Mouse (Mus musculus) large intestine, adult 2 months (tissue): ENCODE results near the gene Ccser1. TPM values are rescaled to one million over a fixed set of nuclear protein-coding genes. Genes with fewer than 3 reads are reported as not detected.

Source experiments
- DNase-seq: peaks from one replicate; pipeline ENCODE4 v3.0.0-alpha.2; 2012; ENCODE audit warnings: low read depth, low spot score
- WGBS: fragments of 180-500 bp; shearing (Covaris S2); methylation state at CpG from one replicate; pipeline ENCODE4 v1.1.7; 2018; 5-methylcytosine and 5-hydroxymethylcytosine counted together
- polyA plus RNA-seq: library from polyadenylated mRNA; depleted of rRNA; stranded (reverse); fragments of >200 nt; gene quantifications from 2 replicates; pipeline ENCODE4 v1.2.3, GENCODE M21; 2012

Ccser1 gene
- polyA plus RNA-seq, 1 experiment, result 6.5 TPM

DNA sequence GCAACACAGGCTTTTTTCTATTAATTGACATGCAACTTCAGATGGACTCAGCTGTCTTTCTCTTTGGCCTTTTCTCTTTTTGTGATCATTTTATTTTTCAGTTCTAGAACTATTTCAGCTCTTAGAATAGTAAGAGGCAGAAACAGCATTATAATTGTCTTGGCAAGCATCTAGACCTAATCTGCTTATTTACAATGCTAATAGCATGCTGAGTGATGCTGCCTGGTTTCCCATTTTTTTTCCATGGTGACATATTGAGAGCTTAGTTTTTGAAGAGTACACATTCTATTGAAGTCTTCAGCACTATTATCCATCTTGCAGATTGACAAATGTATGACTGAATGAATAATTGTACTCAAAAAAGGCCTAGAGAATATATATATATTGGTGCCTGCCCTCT is 401.6 kb downstream of the Ccser1 start:
- no peak for DNase-seq

DNA sequence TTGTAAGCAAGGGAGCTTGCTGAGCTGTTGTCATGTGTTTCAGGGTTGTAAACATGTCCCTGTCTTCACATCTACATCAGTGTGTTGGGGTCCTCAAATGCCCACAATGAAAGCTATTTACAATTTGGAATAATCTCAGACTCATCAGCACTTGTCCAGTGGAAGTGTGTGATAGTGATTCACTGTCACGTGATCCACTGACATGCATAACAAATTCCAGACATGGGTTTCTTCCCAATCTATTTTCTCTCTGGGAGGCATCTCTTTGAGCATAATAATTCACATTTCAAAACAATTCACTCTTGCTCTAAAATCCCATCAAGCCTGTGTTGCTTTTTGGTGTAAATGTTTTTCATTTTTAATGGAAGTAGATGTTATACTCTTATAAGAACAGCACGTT is 408.9 kb downstream of the Ccser1 start:
- no peak for DNase-seq
- WGBS, result 84% methylated on average over 2 of the region's 2 CpGs

DNA sequence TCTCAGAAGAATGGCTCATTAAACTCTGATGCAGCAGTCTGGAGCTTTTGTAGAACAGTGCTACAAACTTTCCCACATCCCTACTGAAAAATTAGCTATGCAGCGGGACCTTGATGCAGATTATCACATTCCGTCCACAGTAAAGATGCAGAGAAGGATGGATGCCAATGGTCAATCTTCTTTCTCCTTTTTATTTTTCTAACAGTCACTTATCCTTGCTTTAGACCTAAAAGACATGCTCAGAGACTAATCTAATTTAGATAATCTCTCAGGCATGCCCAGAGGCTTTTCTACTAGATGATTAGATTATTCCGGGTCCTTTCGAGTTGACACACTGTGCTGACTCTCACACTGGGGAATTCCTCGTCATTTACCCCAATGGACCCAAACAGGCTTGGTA is 421.8 kb downstream of the Ccser1 start:
- WGBS, result 94% methylated on average over 5 of the region's 5 CpGs
- DNase-seq, result no peak

DNA sequence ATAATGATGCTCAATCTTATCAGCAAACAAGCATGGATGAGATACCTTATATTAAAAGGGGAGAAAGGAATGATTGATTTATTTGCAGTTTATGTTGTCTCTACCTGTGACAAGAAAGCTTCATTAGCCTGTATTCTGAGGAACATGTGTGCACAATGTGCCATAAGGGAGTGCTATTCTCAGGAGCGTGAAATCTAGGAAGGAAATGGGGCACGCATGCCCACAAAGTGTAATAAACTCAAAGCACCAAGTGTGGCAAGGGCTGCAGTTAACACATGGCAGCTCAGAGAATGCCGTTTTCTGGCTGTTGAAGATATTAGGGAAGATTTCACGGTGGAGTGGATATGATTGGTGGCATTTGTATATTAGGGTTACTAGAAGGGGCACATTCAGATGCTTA is 434.8 kb downstream of the Ccser1 start:
- 88% methylated on average over 4 of the region's 4 CpGs for WGBS
- no peak for DNase-seq

DNA sequence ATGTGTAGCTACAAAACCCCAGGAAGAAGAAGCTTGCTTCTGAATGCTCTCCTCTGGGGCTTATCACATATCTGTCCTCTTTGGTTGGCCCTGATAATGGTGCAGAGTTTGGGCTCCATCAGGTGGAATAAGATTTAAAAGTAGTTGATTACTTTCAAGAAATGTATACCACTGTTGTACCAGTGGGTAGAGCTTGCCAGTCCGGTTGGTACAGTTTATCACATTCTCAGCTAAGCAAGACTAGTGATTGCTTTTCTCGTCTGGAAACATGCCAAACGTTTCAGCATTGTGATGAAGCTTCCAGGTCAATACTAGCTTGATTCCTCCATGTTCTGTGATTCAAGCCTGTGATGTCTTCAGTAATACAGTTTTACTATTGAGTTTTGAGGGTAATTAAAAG is 441.6 kb downstream of the Ccser1 start:
- WGBS, result 31% methylated on average over 3 of the region's 3 CpGs
- no peak for DNase-seq

DNA sequence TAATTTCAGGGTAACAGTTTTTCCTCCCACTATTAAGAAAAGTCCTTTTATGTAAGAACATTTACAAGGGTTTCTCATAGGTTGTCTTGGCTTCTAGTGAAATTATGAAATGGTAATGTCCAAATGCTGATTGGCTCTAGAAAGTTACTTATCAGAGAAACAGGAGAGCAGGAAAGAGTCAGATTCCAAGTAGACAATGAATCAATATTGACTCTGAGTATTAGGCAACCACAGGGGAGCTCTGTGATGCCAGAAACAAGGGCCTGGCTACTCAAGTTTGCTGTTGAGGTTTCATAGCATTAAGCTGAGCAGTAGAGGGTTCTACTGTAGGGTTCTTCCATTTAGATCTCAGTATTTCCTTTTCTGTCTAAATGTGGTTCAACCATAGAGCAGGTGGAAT is 481.3 kb downstream of the Ccser1 start:
- DNase-seq, result no peak

DNA sequence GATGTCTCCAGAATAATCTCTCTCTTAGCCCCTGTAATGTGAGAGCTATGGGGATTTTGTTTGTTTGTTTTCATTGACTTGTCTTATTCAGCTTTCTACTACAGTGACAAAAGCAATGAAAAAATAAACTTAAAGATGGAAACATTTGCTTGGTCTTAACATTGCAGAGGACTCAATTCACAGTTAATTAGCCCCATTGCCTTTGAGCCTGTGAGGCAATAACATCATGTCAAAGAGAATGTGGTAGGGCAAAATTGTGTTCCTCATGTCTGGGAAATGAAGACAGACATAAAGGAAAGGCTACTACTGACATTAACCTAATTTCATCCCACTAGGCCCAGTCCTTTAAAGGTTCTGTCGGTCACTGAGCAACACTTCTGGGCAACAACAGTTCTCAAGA is 484.4 kb downstream of the Ccser1 start:
- WGBS, result 84% methylated on average over 1 of the region's 1 CpGs
- no peak for DNase-seq

DNA sequence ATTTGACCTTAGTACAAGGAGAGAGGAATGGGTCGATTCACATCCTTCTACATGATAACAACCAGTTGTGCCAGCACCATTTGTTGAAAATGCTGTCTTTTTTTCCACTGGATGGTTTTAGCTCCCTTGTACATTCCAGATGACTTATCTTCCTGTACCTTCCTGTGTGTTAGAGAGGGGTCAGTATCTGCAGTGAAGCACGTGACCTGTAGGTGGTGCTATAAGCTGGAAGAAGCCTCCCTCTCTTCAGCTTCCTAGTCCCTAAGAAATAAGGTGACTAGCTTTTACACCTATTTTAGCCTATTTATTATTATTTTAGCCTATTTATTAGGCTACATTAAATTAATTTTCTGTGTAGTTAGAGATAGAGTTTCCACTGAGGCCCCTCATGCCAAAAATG is 506.9 kb downstream of the Ccser1 start:
- 43% methylated on average over 2 of the region's 2 CpGs for WGBS
- DNase-seq, result no peak

DNA sequence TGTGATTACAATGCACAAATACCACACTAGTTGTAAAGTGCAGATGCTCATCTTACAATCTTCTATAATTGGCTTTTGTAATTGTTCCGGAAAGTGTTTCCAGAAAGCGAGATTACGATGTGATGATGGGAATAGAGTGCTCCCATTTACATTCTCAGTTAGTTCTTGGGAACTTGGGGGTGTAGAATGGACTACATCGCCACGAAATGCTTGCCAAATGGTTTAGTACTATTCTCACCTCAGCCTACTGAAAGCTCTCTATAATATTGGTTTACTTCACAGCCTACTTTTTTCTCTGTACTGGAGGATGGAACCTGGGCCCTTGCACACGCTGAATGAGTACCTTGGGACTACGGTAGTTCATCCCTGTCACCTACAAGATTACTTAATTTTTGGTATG is 522.9 kb downstream of the Ccser1 start:
- 87% methylated on average over 7 of the region's 7 CpGs for WGBS
- no peak for DNase-seq

DNA sequence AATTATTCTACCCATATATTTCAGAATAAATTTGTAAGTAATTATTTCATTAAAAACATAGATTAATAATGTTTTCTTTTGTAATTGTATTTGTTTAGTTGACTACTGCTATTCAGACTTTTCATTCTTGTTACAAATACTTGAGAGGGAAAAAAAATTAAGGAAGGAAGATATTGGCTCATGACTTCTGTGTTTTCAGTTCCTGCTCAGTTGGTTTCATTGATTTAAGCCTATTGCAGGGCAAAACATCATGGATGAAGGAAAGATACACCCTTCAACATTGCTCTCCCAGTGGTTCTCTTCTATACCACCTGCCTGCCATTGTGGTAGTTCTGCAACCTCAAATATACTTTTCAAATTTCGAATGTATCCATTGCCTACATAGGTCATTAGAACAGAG is 541.1 kb downstream of the Ccser1 start:
- DNase-seq, result no peak
- WGBS, result 72% methylated on average over 1 of the region's 1 CpGs

DNA sequence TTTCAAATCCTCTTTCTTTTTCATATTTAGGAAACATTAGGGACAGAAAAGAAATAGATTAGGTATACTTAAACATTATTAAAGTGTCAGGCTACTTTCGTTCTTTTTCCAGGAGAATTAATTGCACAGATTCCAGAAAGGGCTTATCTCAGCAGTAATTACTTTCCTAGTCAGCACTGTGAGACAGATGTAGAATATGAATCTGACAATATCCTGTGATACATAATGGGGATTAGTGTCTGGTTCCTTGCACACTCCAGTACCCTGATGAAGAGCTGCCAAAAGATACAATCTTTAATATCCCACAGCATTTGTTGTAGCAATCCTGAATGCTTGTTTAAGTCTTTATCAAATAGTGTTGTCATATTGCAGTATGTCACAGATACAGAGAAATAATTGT is 548.9 kb downstream of the Ccser1 start:
- 67% methylated on average over 1 of the region's 1 CpGs for WGBS
- no peak for DNase-seq

DNA sequence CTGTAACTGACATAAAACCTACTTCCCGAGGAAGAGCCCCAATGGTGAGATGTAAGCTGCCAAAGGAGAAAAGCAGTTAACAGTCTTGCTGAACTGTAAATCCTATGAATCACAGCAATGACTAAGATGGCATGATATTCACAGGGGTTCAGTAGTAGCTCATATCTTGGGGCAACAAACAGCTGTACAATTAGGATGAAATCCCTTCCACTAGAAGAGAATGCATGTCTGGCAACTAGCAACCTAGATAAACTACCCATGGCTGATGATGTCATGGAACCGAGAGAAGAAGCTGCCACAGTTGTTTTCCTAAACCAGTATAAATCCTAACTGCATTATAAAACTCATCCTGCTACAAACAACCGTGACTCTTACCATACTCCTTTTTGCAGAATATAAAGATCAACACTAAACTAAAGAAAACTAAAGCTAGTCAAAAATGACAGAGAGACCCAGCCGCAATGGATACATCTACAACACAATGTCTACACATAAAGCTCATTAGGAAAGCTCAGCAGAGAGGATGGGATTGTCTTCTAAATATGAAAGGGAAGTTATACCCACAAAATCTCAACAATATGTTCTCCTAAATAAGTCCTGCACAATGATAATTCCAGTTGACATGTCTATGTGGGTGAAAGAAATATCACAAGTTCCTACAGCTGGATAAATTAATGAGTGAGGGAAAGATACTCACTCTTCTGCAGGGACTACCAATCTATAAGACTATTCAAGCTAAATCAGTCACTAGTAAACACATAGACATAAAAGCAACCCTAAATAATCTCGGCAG is 550.2 kb downstream of the Ccser1 start:
- 60% methylated on average over 5 of the region's 5 CpGs for WGBS
- DNase-seq, result peak; percentile 13

DNA sequence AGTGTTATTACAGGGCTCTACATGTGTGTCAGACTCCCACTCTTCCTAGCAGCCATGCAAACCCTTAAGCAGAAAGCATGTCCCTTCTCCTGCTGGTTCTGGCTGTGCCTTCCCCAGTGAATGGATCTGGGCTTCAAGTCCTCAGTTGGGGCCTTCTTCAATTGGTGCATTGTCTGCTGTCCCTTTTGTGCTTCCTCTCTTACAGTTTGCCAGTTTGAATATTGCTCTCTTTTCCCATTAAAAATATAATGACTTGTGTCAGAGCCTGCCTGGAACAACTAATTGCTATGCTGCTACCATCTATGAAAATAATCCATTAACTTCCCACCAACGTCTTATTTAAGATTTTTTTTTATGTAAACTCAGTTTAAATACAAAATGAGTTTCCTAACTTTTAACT is 566.2 kb downstream of the Ccser1 start:
- no peak for DNase-seq
- WGBS, result 72% methylated on average over 1 of the region's 1 CpGs

DNA sequence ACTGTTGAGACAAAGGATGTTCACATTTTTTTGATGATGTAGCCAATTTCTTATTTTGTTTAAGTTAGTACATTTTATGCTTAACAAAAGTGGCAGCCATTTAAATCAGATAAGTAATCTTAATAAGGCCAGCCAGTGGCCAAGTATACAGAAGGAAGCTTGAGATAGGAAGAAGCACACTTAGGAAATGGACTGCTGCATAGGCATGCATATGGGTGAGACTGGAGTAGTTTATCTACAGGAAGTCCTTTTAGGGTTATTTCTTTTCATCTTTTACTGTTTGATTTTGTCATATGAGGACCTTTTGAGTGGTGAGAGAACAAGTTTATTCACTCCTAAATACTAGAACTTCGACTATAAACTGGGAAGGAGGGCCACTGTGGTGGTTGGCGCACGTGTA is 582.0 kb downstream of the Ccser1 start:
- 89% methylated on average over 3 of the region's 3 CpGs for WGBS
- DNase-seq, result no peak

DNA sequence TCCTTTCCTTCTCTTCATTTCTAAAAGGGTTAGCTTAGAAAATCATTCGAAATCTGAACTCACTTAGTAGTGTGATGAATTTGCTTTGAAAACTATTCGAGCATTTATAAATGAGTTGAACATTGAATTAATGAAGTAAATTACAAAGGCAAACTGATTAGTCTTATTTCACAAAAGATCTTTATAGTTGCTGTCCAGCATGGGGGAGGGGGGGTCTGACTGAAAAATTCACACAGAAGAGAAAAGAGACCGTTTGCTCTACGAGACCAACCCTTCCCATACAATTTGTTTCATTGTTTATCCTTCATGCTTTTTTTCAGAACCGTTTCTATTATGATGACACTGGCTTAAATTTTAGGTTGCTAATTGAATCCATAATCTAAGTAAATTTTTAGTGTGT is 583.3 kb downstream of the Ccser1 start:
- no peak for DNase-seq
- 83% methylated on average over 5 of the region's 5 CpGs for WGBS

DNA sequence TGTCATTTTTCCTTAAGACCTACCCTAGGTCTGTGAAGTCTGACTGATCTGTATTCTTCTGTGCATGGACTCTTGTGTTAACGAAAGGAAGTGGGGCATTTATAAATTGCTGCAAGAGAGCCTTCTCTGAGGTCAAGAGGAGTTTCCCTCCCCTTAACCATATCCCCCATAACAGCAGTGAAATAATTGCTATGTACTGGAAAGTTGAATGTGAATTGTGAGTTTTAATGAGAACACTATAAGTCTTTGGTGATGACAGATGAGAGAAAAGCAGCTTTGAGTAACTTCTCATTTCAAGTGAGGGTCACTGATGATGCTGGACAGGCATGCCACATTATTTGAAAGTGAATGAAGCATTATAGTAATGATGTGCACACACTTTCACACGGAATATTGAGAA is 585.7 kb downstream of the Ccser1 start:
- DNase-seq, result no peak
- WGBS, result 87% methylated on average over 2 of the region's 2 CpGs

DNA sequence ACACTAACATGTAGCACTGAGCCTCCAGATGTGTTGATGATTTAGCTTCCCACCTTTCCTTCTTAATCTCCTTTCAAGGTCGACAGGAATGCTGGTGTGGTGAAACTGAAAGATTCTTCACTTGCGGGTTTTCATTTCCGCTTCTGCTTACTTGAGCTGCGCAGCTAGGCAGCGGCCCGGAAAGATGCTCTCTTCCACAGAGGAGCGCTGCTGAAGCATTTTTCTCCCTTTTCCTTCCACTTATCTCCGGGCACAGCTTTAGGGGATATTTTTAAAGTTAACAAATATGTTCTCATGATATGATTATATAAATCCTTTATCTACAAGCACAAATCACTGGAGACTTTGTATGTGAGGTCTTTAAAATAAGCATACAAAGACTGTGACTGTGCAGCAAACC is 587.0 kb downstream of the Ccser1 start:
- DNase-seq, result no peak
- WGBS, result 82% methylated on average over 8 of the region's 8 CpGs

DNA sequence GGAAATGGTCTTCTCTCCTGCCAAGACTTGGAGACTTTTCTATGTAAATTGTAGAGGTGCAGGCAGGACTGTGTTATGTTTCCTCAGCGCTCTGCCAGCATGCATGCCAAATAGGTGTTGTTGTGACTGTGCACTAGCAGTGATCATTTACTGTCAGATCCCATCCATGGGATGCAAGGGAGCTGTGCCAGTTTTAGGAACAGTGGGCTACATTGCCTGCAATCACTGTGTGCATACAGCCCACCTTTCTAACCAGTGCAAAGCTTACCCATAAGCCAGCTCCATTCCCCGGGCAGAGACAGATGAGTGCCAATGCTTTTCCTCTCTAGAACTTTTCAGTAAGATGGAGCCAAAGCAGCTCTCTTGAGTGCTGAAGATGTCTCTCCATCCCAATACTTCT is 606.6 kb downstream of the Ccser1 start:
- DNase-seq, result no peak
- 89% methylated on average over 2 of the region's 2 CpGs for WGBS

DNA sequence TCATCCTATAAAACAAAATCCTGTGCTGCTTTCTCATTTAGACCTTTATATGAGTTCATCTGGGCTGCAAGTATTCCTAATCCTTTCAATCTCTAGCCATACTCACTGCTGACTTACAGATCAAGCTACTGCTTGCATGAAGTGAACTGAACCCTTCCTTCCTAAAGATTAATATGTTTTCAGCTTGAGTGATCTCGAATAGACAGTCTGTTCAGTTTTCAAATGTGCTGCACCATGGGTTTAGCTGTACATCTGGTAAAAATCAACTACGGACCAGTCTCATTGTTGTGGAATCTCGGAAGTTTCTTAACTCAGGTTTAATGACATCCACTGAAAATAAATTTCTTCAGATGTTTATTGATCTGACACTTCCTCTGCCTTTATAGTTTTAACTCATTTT is 620.8 kb downstream of the Ccser1 start:
- WGBS, result 65% methylated on average over 3 of the region's 3 CpGs
- no peak for DNase-seq

DNA sequence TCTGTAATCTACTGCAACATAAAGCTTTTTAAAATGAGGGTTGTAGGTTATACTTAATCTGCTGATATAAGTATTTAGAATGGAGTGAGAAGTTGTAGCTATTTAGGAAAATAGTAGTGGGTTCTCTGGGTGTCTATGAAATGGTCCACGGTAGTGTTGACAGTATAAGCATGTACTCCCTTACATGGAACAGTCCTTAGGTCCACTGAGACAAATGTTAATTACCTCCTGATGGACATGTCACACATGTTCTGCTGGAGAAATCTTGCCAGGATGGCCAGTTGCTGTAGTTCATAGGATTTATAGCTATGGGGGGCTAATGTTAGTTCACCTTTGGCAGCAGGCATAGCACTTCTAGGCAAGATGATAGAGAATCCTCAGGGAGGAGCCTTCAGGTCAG is 625.4 kb downstream of the Ccser1 start:
- DNase-seq, result no peak
- 95% methylated on average over 1 of the region's 1 CpGs for WGBS

DNA sequence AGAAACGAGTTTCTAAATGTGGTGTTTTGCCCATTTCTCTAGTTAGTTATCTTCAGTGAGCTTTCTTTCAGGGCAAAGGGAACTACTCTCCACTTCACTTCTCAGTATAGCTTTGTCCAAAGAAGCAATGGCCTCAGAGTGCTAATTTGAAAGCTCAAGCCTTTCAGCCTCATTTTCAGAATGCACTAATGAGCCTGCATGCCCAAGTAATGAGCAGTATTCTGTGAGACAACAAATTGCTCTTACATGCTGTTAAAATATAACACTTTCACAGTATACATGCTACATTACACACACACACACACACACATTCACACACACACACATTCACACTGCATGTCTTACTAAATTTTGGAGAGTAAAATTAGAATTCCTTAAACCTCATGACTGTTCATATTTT is 637.6 kb downstream of the Ccser1 start:
- WGBS, result 74% methylated on average over 1 of the region's 1 CpGs

DNA sequence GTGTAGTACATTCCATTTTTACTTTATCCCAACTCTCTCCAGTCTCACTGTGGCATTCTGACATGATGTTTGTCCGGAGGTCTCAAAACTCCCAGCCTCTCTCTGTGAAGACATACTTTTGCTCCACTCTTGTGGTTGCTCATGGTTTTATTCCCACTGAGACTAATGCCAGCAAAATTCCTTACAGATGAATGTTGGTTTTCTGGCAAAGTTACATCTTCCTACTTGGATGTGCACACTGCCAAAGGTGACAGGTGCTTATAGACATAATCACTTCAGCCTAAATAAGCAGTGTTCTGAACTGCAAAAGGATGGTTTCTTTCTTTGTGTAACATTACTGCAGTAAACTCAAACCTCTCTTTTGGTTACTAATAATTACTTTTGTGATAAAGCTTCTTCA is 696.2 kb downstream of the Ccser1 start:
- WGBS, result 87% methylated on average over 1 of the region's 1 CpGs
- DNase-seq, result no peak

More for the DNA sequence above, 637.6 kb downstream of the Ccser1 start:
- no peak for DNase-seq
